Mouse (Mus musculus) bone marrow, adult 2 months (tissue): ENCODE results near the gene Mef2c. TPM values are rescaled to one million over a fixed set of nuclear protein-coding genes. Genes with fewer than 3 reads are reported as not detected.

Source experiments
- H3K27ac ChIP-seq: fragments of 200-500 bp; 2 replicates; pipeline ENCODE4 v1.5.1; 2012; ENCODE audit warnings: low read depth, mild to moderate bottlenecking, control low read depth, inconsistent platforms, low read length; ENCODE audit not compliant: control insufficient read depth, poor library complexity, insufficient read depth
- H3K4me1 ChIP-seq: fragments of 200-500 bp; 2 replicates; pipeline ENCODE4 v1.6.1; 2011; ENCODE audit warnings: low read length; ENCODE audit not compliant: control insufficient read depth, insufficient read depth
- H3K4me3 ChIP-seq: fragments of 200-500 bp; replicated peaks from 2 replicates; pipeline ENCODE3; 2011; ENCODE audit warnings: mild to moderate bottlenecking, low read depth, low read length, control low read depth; ENCODE audit not compliant: control insufficient read depth
- CTCF ChIP-seq: fragments of 200-500 bp; IDR thresholded peaks from 2 replicates; pipeline ENCODE4 v1.5.1; 2011; ENCODE audit warnings: low read length, control low read depth; ENCODE audit not compliant: control insufficient read depth, insufficient read depth
- POLR2A ChIP-seq: fragments of 200-500 bp; IDR thresholded peaks from 2 replicates; pipeline ENCODE4 v1.6.1; 2011; ENCODE audit warnings: low read depth, mild to moderate bottlenecking, control low read depth, low read length, borderline replicate concordance; ENCODE audit not compliant: control insufficient read depth
- WGBS: fragments of 180-500 bp; shearing (Covaris S2); methylation state at CpG from one replicate; pipeline ENCODE4 v1.1.7; 2018; 5-methylcytosine and 5-hydroxymethylcytosine counted together
- polyA plus RNA-seq: library from polyadenylated mRNA; stranded (reverse); fragments of >200 nt; gene quantifications from 2 replicates; pipeline ENCODE4 v1.2.4, GENCODE M21; 2011; ENCODE audit warnings: low replicate concordance; ENCODE audit not compliant: missing spikeins, insufficient read depth, insufficient read length

Mef2c gene
- polyA plus RNA-seq, 1 experiment, result 37.8 TPM

- no peak overlapping the region for H3K4me3 ChIP-seq
- WGBS, result 70% methylated on average over 4 of the region's 4 CpGs
- no peak for TF ChIP-seq POLR2A
- no peak for TF ChIP-seq CTCF
- no peaks in the 10 kb centered on the region; the same call in 1 of the 2 replicates for H3K4me1 ChIP-seq
- H3K27ac ChIP-seq, result no peak overlapping the region
Measured at GRCm38 (mm10) chr13:83520807-83521206, 17.0 kb downstream of the Mef2c start.

- TF ChIP-seq CTCF (no peak), POLR2A (peak; percentile 51; the same call in 1 of the 2 replicates)
- Histone ChIP-seq H3K4me3 (peak overlapping the region; percentile 71), H3K4me1 (no peaks in the 10 kb centered on the region; the same call in 1 of the 2 replicates), H3K27ac (no peak overlapping the region)
- 2% methylated on average over 35 of the region's 35 CpGs for WGBS
Measured at GRCm38 (mm10) chr13:83523232-83523969, 19.6 kb downstream of the Mef2c start.

- no peak for TF ChIP-seq CTCF
- TF ChIP-seq POLR2A, result peak; percentile 80
- peak overlapping the region; percentile 58 for H3K27ac ChIP-seq
- under 1% methylated on average over 42 of the region's 43 CpGs for WGBS
- peak overlapping the region; percentile 71 for H3K4me3 ChIP-seq
- H3K4me1 ChIP-seq, result no peaks in the 10 kb centered on the region; the same call in 1 of the 2 replicates
Measured at GRCm38 (mm10) chr13:83524159-83524901, 20.5 kb downstream of the Mef2c start.

GRCm38 (mm10) chr13:83524902-83525715 is 21.3 kb downstream of the Mef2c start:
- Histone ChIP-seq H3K27ac (peak overlapping the region; percentile 58), H3K4me1 (no peaks in the 10 kb centered on the region; the same call in 1 of the 2 replicates), H3K4me3 (peak overlapping the region; percentile 71)
- no peak for TF ChIP-seq CTCF
- TF ChIP-seq POLR2A, result no peak
- under 1% methylated on average over 7 of the region's 7 CpGs for WGBS

GRCm38 (mm10) chr13:83525716-83526005 is 21.8 kb downstream of the Mef2c start:
- Histone ChIP-seq H3K4me3 (peak overlapping the region; percentile 71), H3K27ac (no peak overlapping the region), H3K4me1 (no peaks in the 10 kb centered on the region; the same call in 1 of the 2 replicates)
- TF ChIP-seq CTCF (no peak), POLR2A (no peak)
- 0% methylated on average over 2 of the region's 2 CpGs for WGBS

- TF ChIP-seq POLR2A, result no peak
- TF ChIP-seq CTCF, result no peak
- under 1% methylated on average over 6 of the region's 6 CpGs for WGBS
- peak overlapping the region; percentile 38 for H3K4me3 ChIP-seq
- H3K27ac ChIP-seq, result peak overlapping the region; percentile 51; the same call in 1 of the 2 replicates
- H3K4me1 ChIP-seq, result no peaks in the 10 kb centered on the region; the same call in 1 of the 2 replicates
Measured at GRCm38 (mm10) chr13:83526066-83526465, 22.2 kb downstream of the Mef2c start.

GRCm38 (mm10) chr13:83527921-83528320 is 24.1 kb downstream of the Mef2c start:
- Histone ChIP-seq H3K4me3 (no peak overlapping the region), H3K27ac (no peak overlapping the region), H3K4me1 (peaks cover 3% of the 10 kb centered on the region; the same call in 1 of the 2 replicates)
- TF ChIP-seq POLR2A (no peak), CTCF (no peak)
- WGBS, result 8% methylated on average over 9 of the region's 9 CpGs
